Mouse (Mus musculus): Measurements from ENCODE around the gene Hs3st1. TPM values are rescaled to one million over a fixed set of nuclear protein-coding genes. Genes with fewer than 3 reads are reported as not detected.
"Not testable (repeated sequence)": the region's sequence is repeated elsewhere in the genome, so short reads cannot be mapped to it uniquely, and the experiment has no call there.

The Hs3st1 gene
- 10.2 and 10.3 TPM in 2 replicates for polyA plus RNA-seq (2015; fragmentation: Nextera tagmentation; extraction: Ambion mirVana)

DNA sequence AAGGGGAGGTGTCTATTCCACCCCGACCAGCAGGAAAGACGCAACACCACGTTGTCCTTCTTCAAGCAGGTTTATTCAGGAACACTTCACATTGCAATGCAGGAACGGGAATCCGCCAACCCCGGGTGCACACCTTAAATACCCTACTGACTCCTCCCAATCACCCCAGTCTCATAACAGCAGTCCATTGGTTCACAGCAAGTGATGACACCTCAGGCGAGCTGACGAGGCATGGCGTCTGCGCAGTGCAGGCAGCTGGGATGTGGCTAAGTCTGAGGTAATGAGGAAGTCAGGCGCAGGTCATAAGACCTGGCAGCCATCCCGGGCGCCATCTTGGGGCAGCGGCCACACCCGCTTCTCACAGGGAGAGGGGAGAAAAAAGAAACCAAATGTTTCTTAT lies at the start of gene Hs3st1:
Hs3st1 (minus strand) TSS at position 101 of the 400 bp plus-strand sequence.
- not testable (repeated sequence) for H3K9me3 ChIP-seq (ENCODE audit: control insufficient read depth, low read length); H3K27ac ChIP-seq (ENCODE audit: low read length); H3K9ac ChIP-seq (ENCODE audit: low read depth, low read length); H3K36me3 ChIP-seq (ENCODE audit: control insufficient read depth, insufficient read depth, low read length); ATAC-seq; H3K4me2 ChIP-seq (ENCODE audit: low read depth, low read length); H3K4me3 ChIP-seq (ENCODE audit: low read length); H3K27me3 ChIP-seq (replicated peaks; ENCODE audit: control insufficient read depth, insufficient read depth, low read length); H3K4me1 ChIP-seq (ENCODE audit: control insufficient read depth, insufficient read depth, low read length)
- 95% methylated on average over 15 of the region's 15 CpGs for WGBS

DNA sequence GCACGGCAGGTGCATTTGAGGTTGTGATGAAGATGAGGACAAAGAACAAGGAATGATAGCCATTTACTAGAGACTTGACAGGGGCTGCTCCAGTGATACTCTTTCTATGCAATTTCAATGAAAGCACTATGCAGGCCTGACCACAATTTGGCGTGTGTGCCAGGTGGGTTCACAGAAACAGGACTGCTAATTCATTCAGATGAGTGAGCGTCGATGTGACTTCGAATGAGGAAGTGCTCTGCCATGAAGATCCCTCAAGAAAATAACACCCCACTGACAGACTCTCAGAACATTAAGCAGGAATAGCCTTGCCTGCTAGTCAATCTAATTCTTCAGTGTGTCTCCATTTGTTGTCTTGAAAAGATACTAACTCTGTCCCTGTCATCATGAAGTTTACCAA lies 49.4 kb upstream of the Hs3st1 start:
- H3K4me1 ChIP-seq (ENCODE audit: control insufficient read depth, insufficient read depth, low read length) = no peaks in the 10 kb centered on the region
- ATAC-seq = no peak
- H3K27ac ChIP-seq (ENCODE audit: low read length) = no peak overlapping the region
- WGBS = 85% methylated on average over 5 of the region's 5 CpGs
- no peaks in the 10 kb centered on the region for H3K36me3 ChIP-seq (ENCODE audit: control insufficient read depth, insufficient read depth, low read length)
- no peak overlapping the region for H3K4me2 ChIP-seq (ENCODE audit: low read depth, low read length)
- H3K9ac ChIP-seq (ENCODE audit: low read depth, low read length) = no peak overlapping the region
- no peaks in the 10 kb centered on the region for H3K27me3 ChIP-seq (replicated peaks; ENCODE audit: control insufficient read depth, insufficient read depth, low read length)
- H3K4me3 ChIP-seq (ENCODE audit: low read length) = no peak overlapping the region
- H3K9me3 ChIP-seq (ENCODE audit: control insufficient read depth, low read length) = no peaks in the 10 kb centered on the region

DNA sequence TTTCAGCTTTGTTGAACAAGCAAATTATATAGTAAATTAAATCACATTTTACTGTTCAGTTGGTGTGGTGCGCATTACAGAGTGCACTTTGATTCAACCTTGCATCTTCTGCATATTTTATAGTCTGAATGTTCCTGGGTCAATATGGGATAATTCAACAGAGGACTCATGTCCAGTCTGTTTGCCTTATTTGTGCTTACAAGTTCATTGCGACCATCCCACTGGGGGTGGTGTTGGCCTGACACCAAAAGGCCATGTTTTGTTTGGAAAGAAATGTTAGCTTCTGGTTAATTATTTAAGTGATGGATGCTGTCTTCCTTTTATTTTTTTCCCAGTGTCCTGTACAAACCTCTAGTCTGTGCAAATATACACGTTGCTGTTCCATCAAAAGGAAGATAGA lies 48.7 kb upstream of the Hs3st1 start:
- Histone ChIP-seq H3K9ac (ENCODE audit: low read depth, low read length) (no peak overlapping the region), H3K9me3 (ENCODE audit: control insufficient read depth, low read length) (no peaks in the 10 kb centered on the region), H3K4me2 (ENCODE audit: low read depth, low read length) (no peak overlapping the region), H3K27ac (ENCODE audit: low read length) (no peak overlapping the region), H3K4me1 (ENCODE audit: control insufficient read depth, insufficient read depth, low read length) (no peaks in the 10 kb centered on the region), H3K27me3 (replicated peaks; ENCODE audit: control insufficient read depth, insufficient read depth, low read length) (no peaks in the 10 kb centered on the region), H3K4me3 (ENCODE audit: low read length) (no peak overlapping the region), H3K36me3 (ENCODE audit: control insufficient read depth, insufficient read depth, low read length) (no peaks in the 10 kb centered on the region)
- no peak for ATAC-seq
- 53% methylated on average over 3 of the region's 3 CpGs for WGBS

DNA sequence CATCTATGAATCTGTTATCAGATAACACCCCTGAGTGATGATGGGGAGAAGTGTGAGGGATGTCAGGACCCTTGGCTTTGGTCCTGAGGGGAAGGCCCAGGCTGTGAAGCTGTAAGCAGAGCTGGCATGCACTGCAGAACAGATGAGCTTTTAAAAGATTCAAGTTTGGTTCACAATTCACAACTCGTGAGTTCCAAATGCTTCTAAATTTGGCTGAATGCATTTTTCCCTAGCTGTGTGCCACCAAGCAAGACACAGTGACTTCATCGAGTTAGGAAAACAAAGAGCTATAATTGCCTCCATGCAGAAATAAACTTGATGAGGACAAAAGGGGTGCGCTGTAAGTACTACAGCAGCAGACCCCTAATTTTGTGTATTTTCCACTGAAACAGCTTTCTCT lies 48.2 kb upstream of the Hs3st1 start:
- H3K9ac ChIP-seq (ENCODE audit: low read depth, low read length) = no peak overlapping the region
- H3K9me3 ChIP-seq (ENCODE audit: control insufficient read depth, low read length) = no peaks in the 10 kb centered on the region
- H3K36me3 ChIP-seq (ENCODE audit: control insufficient read depth, insufficient read depth, low read length) = no peaks in the 10 kb centered on the region
- H3K27ac ChIP-seq (ENCODE audit: low read length) = no peak overlapping the region
- no peak overlapping the region for H3K4me3 ChIP-seq (ENCODE audit: low read length)
- no peak for ATAC-seq
- H3K4me2 ChIP-seq (ENCODE audit: low read depth, low read length) = no peak overlapping the region
- H3K4me1 ChIP-seq (ENCODE audit: control insufficient read depth, insufficient read depth, low read length) = no peaks in the 10 kb centered on the region
- no peaks in the 10 kb centered on the region for H3K27me3 ChIP-seq (replicated peaks; ENCODE audit: control insufficient read depth, insufficient read depth, low read length)
- 67% methylated on average over 3 of the region's 3 CpGs for WGBS

DNA sequence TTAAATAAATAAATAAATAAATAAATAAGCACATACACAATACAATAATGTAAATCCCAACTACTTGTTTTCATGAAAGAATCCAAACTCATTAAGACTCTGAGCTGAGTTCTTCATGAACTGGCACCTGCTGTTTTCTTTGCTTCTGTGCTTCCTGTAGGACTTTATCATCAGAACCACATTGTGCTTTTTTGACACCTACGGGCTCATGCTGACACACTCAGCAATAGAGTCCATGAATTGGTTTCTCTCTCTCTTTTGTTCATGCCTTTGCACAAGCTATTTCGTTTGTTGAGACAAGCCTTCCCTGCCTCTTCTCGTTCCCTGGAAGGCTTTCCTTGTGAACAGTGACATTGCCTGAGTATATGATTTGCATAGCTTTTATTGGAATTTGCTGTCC lies 46.8 kb upstream of the Hs3st1 start:
- no peaks in the 10 kb centered on the region for H3K9me3 ChIP-seq (ENCODE audit: control insufficient read depth, low read length)
- WGBS = 74% methylated on average over 3 of the region's 3 CpGs

DNA sequence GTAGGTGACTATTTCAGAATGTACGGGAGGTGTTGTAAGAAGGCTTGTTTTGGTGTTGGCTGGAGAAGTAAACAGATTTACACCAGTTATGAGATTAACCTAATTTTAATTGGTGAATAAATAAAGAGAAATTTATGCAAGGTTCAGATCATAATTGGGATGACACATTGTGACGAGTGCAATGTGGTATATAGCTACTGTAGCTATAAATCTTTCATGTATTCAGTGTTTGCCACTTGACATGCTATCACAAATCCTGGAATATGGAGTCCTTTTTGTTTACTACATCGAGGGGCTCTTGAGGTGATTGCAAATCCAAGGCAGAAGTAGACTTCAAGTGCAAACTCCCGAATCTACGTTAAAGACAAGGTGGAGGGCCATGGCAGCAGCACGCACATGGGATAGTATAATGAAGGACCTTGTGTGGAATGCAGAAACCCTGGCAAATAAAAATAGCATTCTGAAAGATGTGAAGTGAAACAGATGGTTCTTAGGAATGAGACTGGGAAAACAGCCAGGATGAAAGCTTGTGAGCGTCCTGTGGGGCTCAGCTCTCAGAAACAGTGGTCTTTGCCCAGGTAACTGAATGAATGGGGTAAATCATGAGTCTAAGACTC lies 21.9 kb upstream of the Hs3st1 start:
- 63% methylated on average over 7 of the region's 7 CpGs for WGBS
- H3K4me2 ChIP-seq (ENCODE audit: low read depth, low read length) = no peak overlapping the region
- no peak overlapping the region for H3K9ac ChIP-seq (ENCODE audit: low read depth, low read length)
- no peak for ATAC-seq
- no peak overlapping the region for H3K4me3 ChIP-seq (ENCODE audit: low read length)
- no peaks in the 10 kb centered on the region for H3K27me3 ChIP-seq (replicated peaks; ENCODE audit: control insufficient read depth, insufficient read depth, low read length)
- no peaks in the 10 kb centered on the region for H3K9me3 ChIP-seq (ENCODE audit: control insufficient read depth, low read length)
- H3K27ac ChIP-seq (ENCODE audit: low read length) = no peak overlapping the region
- no peaks in the 10 kb centered on the region for H3K4me1 ChIP-seq (ENCODE audit: control insufficient read depth, insufficient read depth, low read length)
- H3K36me3 ChIP-seq (ENCODE audit: control insufficient read depth, insufficient read depth, low read length) = no peaks in the 10 kb centered on the region

More for the DNA sequence above, 46.8 kb upstream of the Hs3st1 start:
- no peak overlapping the region for H3K9ac ChIP-seq (ENCODE audit: low read depth, low read length)
- no peaks in the 10 kb centered on the region for H3K27me3 ChIP-seq (replicated peaks; ENCODE audit: control insufficient read depth, insufficient read depth, low read length)
- H3K4me3 ChIP-seq (ENCODE audit: low read length) = no peak overlapping the region
- H3K4me1 ChIP-seq (ENCODE audit: control insufficient read depth, insufficient read depth, low read length) = no peaks in the 10 kb centered on the region
- no peak for ATAC-seq
- H3K36me3 ChIP-seq (ENCODE audit: control insufficient read depth, insufficient read depth, low read length) = no peaks in the 10 kb centered on the region
- no peak overlapping the region for H3K27ac ChIP-seq (ENCODE audit: low read length)
- H3K4me2 ChIP-seq (ENCODE audit: low read depth, low read length) = no peak overlapping the region

DNA sequence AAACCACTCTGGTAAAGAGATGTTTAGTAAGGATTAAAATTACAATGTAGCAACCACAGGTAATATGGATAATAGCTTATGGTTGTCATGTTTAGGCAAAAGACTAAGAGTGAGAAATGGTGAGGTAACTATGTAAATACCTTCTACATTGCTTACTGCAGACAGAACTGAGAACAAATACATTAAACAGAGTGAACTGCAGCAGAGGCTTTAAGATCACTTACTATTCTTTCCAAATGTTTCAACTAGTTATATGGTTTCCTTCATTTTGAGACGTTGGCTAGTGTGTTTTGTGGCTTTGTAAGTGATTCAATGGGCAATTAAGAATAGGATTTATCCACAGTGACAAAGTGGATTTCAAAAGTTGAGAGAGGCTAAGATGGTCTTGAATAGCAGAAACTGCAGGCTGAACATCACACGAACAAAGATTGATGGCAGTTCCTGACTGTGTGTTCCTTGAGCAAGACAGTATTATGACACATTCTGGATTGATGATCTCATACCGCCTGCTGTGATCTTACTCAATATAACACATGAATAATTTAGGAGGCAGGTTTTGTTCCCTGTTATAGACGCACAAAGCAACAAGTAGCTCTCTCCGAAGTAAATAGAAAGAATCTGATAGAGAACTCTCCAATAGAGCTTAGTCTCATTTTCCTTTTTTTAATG lies 16.5 kb upstream of the Hs3st1 start:
- Histone ChIP-seq H3K4me3 (ENCODE audit: low read length) (no peak overlapping the region), H3K9ac (ENCODE audit: low read depth, low read length) (no peak overlapping the region), H3K27ac (ENCODE audit: low read length) (no peak overlapping the region), H3K4me1 (ENCODE audit: control insufficient read depth, insufficient read depth, low read length) (no peaks in the 10 kb centered on the region), H3K9me3 (ENCODE audit: control insufficient read depth, low read length) (no peaks in the 10 kb centered on the region), H3K27me3 (replicated peaks; ENCODE audit: control insufficient read depth, insufficient read depth, low read length) (no peaks in the 10 kb centered on the region), H3K36me3 (ENCODE audit: control insufficient read depth, insufficient read depth, low read length) (no peaks in the 10 kb centered on the region), H3K4me2 (ENCODE audit: low read depth, low read length) (no peak overlapping the region)
- ATAC-seq = no peak
- WGBS = 63% methylated on average over 5 of the region's 5 CpGs

DNA sequence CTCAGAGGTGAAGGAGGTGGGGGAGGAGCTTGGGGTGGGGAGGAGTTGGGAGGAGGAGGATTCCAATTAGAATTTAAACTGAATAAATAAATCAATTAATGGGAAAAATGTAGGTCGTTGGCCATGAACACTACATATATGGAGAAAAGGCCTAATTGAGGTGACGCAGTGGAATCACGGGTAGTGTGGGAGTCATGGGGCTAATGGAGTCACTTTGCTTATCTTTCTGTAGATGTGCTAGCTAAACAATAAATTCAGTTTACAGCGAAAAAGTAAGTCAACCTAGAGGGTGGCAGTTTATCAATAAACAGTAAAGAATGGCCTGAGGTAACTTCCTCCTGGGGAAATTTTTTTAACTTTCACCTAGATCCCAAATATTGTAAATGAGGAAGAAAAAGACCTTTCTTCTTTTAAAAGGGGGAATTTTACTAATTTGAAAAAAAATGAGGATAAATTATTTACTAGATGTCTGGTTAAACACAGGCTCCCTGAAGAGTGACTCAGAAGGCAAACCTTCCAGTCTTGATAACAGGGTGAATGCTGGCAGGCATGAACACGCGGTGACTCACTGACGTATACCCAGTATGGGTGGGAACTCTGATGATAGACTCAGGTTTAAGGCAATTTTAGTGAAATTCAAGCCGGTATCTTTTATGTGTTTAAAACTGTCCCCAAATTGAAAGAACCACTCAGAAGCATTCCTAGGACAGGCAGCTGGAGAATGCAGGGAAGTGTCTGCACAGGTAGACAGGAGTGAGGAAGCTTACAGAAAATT lies 6.6 kb upstream of the Hs3st1 start:
- H3K27ac ChIP-seq (ENCODE audit: low read length) = no peak overlapping the region
- H3K36me3 ChIP-seq (ENCODE audit: control insufficient read depth, insufficient read depth, low read length) = no peaks in the 10 kb centered on the region
- no peak overlapping the region for H3K9ac ChIP-seq (ENCODE audit: low read depth, low read length)
- H3K4me1 ChIP-seq (ENCODE audit: control insufficient read depth, insufficient read depth, low read length) = no peaks in the 10 kb centered on the region
- no peaks in the 10 kb centered on the region for H3K9me3 ChIP-seq (ENCODE audit: control insufficient read depth, low read length)
- peak; percentile 97 for ATAC-seq
- no peak overlapping the region for H3K4me3 ChIP-seq (ENCODE audit: low read length)
- H3K27me3 ChIP-seq (replicated peaks; ENCODE audit: control insufficient read depth, insufficient read depth, low read length) = no peaks in the 10 kb centered on the region
- 54% methylated on average over 8 of the region's 8 CpGs for WGBS
- no peak overlapping the region for H3K4me2 ChIP-seq (ENCODE audit: low read depth, low read length)

DNA sequence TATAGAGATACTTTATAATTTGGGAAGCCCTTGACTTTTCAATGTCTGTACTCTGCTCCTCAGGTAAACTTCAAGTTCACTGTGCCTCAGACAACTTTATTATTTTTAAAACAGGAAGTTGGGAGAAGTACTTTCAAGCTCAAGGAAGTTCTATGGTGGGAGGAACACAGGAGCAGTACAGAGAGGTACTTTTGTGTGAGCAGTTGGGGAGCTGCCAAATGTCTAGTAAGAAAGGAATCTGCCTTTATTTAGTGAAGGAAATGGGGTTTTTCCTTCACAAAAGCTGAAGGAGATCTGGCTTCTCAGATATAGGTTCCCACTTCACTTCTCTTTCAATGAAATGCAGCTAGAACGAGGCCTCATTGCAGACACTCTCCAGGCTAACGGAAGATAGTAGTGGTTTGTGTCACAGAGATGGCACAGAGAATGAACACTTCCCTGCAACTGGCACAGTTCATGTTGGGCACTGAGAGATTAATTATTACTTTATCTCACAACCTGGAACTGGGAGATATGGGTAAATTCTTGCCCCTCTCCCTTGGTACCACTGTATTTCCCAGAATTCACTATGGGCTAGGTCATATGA lies 3.7 kb upstream of the Hs3st1 start:
- Histone ChIP-seq H3K9me3 (ENCODE audit: control insufficient read depth, low read length) (no peaks in the 10 kb centered on the region), H3K36me3 (ENCODE audit: control insufficient read depth, insufficient read depth, low read length) (no peaks in the 10 kb centered on the region), H3K4me1 (ENCODE audit: control insufficient read depth, insufficient read depth, low read length) (no peaks in the 10 kb centered on the region), H3K27ac (ENCODE audit: low read length) (no peak overlapping the region), H3K4me3 (ENCODE audit: low read length) (no peak overlapping the region), H3K4me2 (ENCODE audit: low read depth, low read length) (no peak overlapping the region), H3K9ac (ENCODE audit: low read depth, low read length) (no peak overlapping the region), H3K27me3 (replicated peaks; ENCODE audit: control insufficient read depth, insufficient read depth, low read length) (no peaks in the 10 kb centered on the region)
- 48% methylated on average over 2 of the region's 2 CpGs for WGBS
- ATAC-seq = peak; percentile 31; the same call in 1 of the 2 replicates

Data from intestine, embryonic 16.5 days (tissue).